Mouse (Mus musculus) cortical plate, adult 2 months (tissue): ENCODE data around the gene Myo7a.

ENCODE experiments used
- CTCF ChIP-seq: fragments of 200-500 bp; IDR thresholded peaks from 2 replicates; pipeline ENCODE4 v1.5.1; 2011; ENCODE audit warnings: mild to moderate bottlenecking, control low read depth, low read length; ENCODE audit not compliant: insufficient read depth; ENCODE audit errors: extremely low read depth
- POLR2A ChIP-seq: fragments of 200-500 bp; IDR thresholded peaks from 2 replicates; pipeline ENCODE4 v1.6.1; 2011; ENCODE audit warnings: mild to moderate bottlenecking, low read length, control low read depth; ENCODE audit not compliant: insufficient read depth; ENCODE audit errors: extremely low read depth

- TF ChIP-seq POLR2A, result no peak
- no peak for TF ChIP-seq CTCF
Observed at GRCm38 (mm10) chr7:98163700-98164099, 44.4 kb upstream of the Myo7a start.
